In the genomic region with DNA sequence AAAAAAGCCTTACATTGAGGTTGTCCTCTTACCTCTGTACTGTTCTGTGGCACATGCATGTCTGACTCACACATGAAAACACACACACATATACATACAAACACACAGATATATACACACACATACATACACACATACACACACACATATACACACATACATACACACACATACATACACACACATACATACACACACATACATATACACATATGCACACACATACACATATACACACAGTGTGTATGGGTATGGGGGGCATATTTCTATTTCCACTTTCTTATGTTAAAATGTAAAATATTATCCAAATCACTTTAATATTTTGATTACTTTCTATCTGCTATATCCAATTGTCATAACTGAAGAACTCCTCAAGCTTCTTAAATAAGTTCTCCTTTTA, we compare ENCODE assay signal across 12 mouse cellular contexts.
A peak's percentile ranks its signal among the peaks of the same experiment; 100 is the strongest.
DNase-seq lines count a peak whose midpoint lies in the region; ATAC-seq lines count a peak whose summit lies in the region.
"Had no signal": no experiment of that assay in that cellular context is flagged by ENCODE, and none has a peak within 500 bp of the region (broad histone marks: within the 10 kb centered on the region; RNA-seq: fewer than 3 reads in every experiment).

No protein-coding gene starts in this region.

- H3K27me3 ChIP-seq in heart, embryonic 12.5 days (replicated peaks), result no peaks in the 10 kb centered on the region
- no peaks in the 10 kb centered on the region for H3K27me3 ChIP-seq in hindbrain, embryonic 13.5 days
- no peaks in the 10 kb centered on the region for H3K27me3 ChIP-seq in hindbrain, embryonic 14.5 days (ENCODE audit: control insufficient read depth, insufficient read depth, low read length)
- H3K27me3 ChIP-seq in midbrain, embryonic 16.5 days (ENCODE audit: control insufficient read depth, insufficient read depth, low read depth, low read length), result no peaks in the 10 kb centered on the region
- no peaks in the 10 kb centered on the region for H3K27me3 ChIP-seq in midbrain, embryonic 10.5 days (ENCODE audit: low read depth, poor library complexity, severe bottlenecking)
- H3K27me3 ChIP-seq: embryonic facial prominence, embryonic 12.5 days; forebrain, embryonic 13.5 days had no signal

- H3K9ac ChIP-seq in heart, embryonic 12.5 days, result no peak overlapping the region
- no peak overlapping the region for H3K9ac ChIP-seq in hindbrain, embryonic 13.5 days
- H3K9ac ChIP-seq in hindbrain, embryonic 14.5 days, result no peak overlapping the region
- H3K9ac ChIP-seq in midbrain, embryonic 16.5 days (ENCODE audit: low read depth, low read length), result no peak overlapping the region
- H3K9ac ChIP-seq: embryonic facial prominence, embryonic 12.5 days; forebrain, embryonic 13.5 days; forebrain, postnatal 0 days had no signal

- H3K36me3 ChIP-seq in heart, embryonic 12.5 days, result no peaks in the 10 kb centered on the region
- H3K36me3 ChIP-seq in hindbrain, embryonic 13.5 days, result no peaks in the 10 kb centered on the region
- H3K36me3 ChIP-seq in hindbrain, embryonic 14.5 days (replicated peaks; ENCODE audit: control insufficient read depth, insufficient read depth), result no peaks in the 10 kb centered on the region
- H3K36me3 ChIP-seq in midbrain, embryonic 16.5 days (ENCODE audit: control insufficient read depth, insufficient read depth, low read length), result no peaks in the 10 kb centered on the region
- no peaks in the 10 kb centered on the region for H3K36me3 ChIP-seq in midbrain, embryonic 10.5 days
- H3K36me3 ChIP-seq: embryonic facial prominence, embryonic 12.5 days; heart, embryonic 10.5 days had no signal

- ATAC-seq in heart, embryonic 12.5 days (ENCODE audit: insufficient number of reproducible peaks, low FRiP score), result 0 out of 2 replicates have a peak, but pooled peaks have one; percentile 18
- peak; percentile 55; the same call in 1 of the 2 replicates for ATAC-seq in hindbrain, embryonic 13.5 days (ENCODE audit: low FRiP score)
- ATAC-seq in hindbrain, embryonic 14.5 days (ENCODE audit: low FRiP score), result no peak
- peak; percentile 46; the same call in 1 of the 2 replicates for ATAC-seq in midbrain, embryonic 16.5 days
- ATAC-seq: intestine, postnatal 0 days had no signal

- intact Hi-C loops in heart, postnatal 36 days (cut with DNase I), result loop anchor here (1.0 to 2.0 kb wide), 3 partner anchors 42 to 160 kb away; no protein-coding TSS in a partner anchor

- H3K4me2 ChIP-seq in heart, embryonic 12.5 days, result no peak overlapping the region
- H3K4me2 ChIP-seq in hindbrain, embryonic 13.5 days, result no peak overlapping the region
- no peak overlapping the region for H3K4me2 ChIP-seq in hindbrain, embryonic 14.5 days (replicated peaks)
- H3K4me2 ChIP-seq in midbrain, embryonic 16.5 days (ENCODE audit: low read length), result no peak overlapping the region
- H3K4me2 ChIP-seq: embryonic facial prominence, embryonic 12.5 days; forebrain, embryonic 13.5 days had no signal

- no peak for DNase-seq in heart, postnatal 36 days
- DNase-seq in hindbrain, embryonic 14.5 days (ENCODE audit: low spot score), result no peak
- no peak for DNase-seq in midbrain, embryonic 10.5 days (ENCODE audit: low spot score)
- DNase-seq in adrenal gland, postnatal 14 days, result no peak

- H3K4me1 ChIP-seq in heart, embryonic 12.5 days (replicated peaks), result peaks cover 9% of the 10 kb centered on the region
- H3K4me1 ChIP-seq in hindbrain, embryonic 13.5 days (replicated peaks), result no peaks in the 10 kb centered on the region
- no peaks in the 10 kb centered on the region for H3K4me1 ChIP-seq in hindbrain, embryonic 14.5 days (replicated peaks; ENCODE audit: control insufficient read depth, insufficient read depth, low read length)
- peaks cover 2% of the 10 kb centered on the region; the same call in 1 of the 2 replicates for H3K4me1 ChIP-seq in midbrain, embryonic 16.5 days (ENCODE audit: control insufficient read depth, insufficient read depth, low read length)
- peaks cover 4% of the 10 kb centered on the region for H3K4me1 ChIP-seq in midbrain, embryonic 10.5 days
- H3K4me1 ChIP-seq: embryonic facial prominence, embryonic 12.5 days had no signal

- no peak overlapping the region for H3K27ac ChIP-seq in heart, embryonic 12.5 days (ENCODE audit: poor library complexity, severe bottlenecking)
- H3K27ac ChIP-seq in hindbrain, embryonic 13.5 days, result no peak overlapping the region
- no peak overlapping the region for H3K27ac ChIP-seq in hindbrain, embryonic 14.5 days
- H3K27ac ChIP-seq in midbrain, embryonic 16.5 days (ENCODE audit: low read length), result no peak overlapping the region
- no peak overlapping the region for H3K27ac ChIP-seq in midbrain, embryonic 10.5 days (replicated peaks)
- H3K27ac ChIP-seq: embryonic facial prominence, embryonic 12.5 days; forebrain, embryonic 13.5 days; heart, embryonic 10.5 days had no signal

- H3K4me3 ChIP-seq in heart, embryonic 12.5 days, result no peak overlapping the region
- no peak overlapping the region for H3K4me3 ChIP-seq in hindbrain, embryonic 13.5 days
- no peak overlapping the region for H3K4me3 ChIP-seq in hindbrain, embryonic 14.5 days (replicated peaks; ENCODE audit: low read length)
- no peak overlapping the region for H3K4me3 ChIP-seq in midbrain, embryonic 16.5 days (ENCODE audit: low read depth, low read length)
- H3K4me3 ChIP-seq in midbrain, embryonic 10.5 days, result no peak overlapping the region
- H3K4me3 ChIP-seq: embryonic facial prominence, embryonic 12.5 days; forebrain, embryonic 13.5 days; heart, embryonic 10.5 days had no signal

- H3K9me3 ChIP-seq in heart, embryonic 12.5 days (replicated peaks), result no peaks in the 10 kb centered on the region
- no peaks in the 10 kb centered on the region for H3K9me3 ChIP-seq in hindbrain, embryonic 13.5 days
- H3K9me3 ChIP-seq in hindbrain, embryonic 14.5 days (ENCODE audit: control insufficient read depth, low read length), result no peaks in the 10 kb centered on the region
- no peaks in the 10 kb centered on the region for H3K9me3 ChIP-seq in midbrain, embryonic 16.5 days (replicated peaks; ENCODE audit: control insufficient read depth, low read length, poor library complexity, severe bottlenecking)
- H3K9me3 ChIP-seq in midbrain, embryonic 10.5 days (replicated peaks), result no peaks in the 10 kb centered on the region
- H3K9me3 ChIP-seq: embryonic facial prominence, embryonic 12.5 days; forebrain, embryonic 13.5 days; heart, embryonic 10.5 days had no signal
